Mouse (Mus musculus): Measurements from ENCODE around the gene U2surp.

U2surp gene

DNA sequence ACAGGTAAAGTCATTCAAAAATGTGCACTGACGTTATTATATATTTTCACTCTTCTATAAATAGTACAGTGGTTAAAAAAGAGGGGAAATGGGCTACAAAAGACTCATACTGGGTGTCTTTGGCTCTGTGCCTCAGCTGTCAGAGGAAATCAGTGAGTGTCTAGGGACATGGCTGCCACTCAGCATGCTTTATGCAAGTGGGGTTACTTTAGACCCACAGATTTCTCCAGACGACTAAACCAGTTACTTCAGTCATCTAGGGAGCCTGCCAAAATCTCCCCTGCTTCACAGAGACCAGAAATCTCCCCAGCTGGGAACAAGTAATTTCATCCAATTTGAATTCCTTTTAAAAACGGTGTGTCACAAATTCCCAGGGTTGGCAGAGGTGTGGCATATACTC lies 59.9 kb downstream of the U2surp start:
- DNase-seq, result no peak

DNA sequence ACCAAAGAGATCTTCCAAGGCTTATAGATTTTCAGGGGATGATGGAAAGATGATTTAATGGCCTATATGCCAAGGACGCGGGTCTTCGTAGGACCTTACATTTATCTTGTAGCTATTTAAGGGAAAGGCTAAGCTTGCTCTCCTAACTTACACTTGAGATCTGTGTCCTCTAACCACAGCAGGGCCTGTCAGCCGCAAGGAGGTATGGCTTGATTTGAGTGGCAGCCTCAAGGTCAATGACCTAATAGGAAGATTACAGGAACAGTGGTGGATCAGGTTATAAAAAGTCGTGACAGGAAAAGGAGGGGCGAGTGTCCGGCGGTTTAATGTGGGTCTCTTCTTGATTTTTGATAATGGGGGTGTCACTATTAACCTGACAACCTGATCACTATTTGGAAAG lies 61.2 kb downstream of the U2surp start:
- no peak for DNase-seq

DNA sequence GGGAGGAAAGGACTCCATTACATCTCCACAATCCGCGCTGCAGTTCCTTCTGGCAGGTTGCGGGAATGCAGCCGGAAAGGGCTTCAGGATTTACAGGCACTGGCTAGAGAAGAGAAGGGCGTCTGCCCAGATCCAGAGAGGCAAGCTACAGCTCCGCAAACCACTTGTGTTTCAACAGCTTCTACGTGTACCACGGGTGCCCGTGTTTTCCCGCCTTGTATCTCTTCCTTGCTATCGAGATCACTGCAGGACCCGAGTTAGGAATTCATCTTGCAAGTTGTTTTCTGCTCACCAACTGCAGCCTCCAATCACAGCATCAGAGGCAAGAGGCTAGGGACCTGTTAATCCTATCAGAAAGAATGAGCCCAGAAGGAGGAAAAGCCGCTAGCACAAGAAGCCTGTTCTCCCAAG lies 69.5 kb downstream of the U2surp start:
- DNase-seq, result no peak

DNA sequence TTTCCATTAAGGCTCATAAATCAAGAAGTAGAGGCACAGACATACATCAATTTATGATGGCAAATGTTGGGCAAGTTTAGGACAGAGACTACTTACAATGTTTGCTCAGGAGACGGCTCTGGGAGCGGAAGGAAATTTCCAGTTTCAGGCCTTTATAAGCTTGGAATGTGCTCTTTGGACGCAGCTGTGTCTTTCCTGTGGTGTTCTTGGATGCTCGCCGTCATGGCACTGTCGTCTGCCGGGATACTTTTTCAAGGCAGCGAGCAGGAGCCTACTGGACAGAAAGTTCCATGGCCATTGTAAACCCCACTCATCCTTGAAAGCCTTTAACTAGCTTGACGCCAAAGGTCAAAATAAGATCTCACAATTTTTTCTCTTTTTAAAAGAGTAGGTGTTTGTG lies 73.9 kb downstream of the U2surp start:
- no peak for DNase-seq

DNA sequence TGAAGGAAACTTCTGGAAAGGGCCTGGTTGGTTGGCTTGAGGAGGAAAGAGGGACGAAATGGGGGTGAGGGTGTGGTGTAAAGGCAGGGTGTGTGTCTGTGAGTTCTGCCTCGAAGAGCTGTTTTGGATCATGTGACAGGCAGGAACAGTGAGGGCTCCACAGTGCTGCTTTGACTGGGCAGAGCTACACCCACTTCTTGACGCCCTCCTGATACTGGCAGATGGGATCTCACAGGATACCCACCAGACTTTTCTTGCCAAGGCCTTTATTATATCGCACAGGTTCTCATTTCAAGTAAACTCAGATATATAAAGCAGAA lies 75.5 kb downstream of the U2surp start:
- no peak for DNase-seq

DNA sequence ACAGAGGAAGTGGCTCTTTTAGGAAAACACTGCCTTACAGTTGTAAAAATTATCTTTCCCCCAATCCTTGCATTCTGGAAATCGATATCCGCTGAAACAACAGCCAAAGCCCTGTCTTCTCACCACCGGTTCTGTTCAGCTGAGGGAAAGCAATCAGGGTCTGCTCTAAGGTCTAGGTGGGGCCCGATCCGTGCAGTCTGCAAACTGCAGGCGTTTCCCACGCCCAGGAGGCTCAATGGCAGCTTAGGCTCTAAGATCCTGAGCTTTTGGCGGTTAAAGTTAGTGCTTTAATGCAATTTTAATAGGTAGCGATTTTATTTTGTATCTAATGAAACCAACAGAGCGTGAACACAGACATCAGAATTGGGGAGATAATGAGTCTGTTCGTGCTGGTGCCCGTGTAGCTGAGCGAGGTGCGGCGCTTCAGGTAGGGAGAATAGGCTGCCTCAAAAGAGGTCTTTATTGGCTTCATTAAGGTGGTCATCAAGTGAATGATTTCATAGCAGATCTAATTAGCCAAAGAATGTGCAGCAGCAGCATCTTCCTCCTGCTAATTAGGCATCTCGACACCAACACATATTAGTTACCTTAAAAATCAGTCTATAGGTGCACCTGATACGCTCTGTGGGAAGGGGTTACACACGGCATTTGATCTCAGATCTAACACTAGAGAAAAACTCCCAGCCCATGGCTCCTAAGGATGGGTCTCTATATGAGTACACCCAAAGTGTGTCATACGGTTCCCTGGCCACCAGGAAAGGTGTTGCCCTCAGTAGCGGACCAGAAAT lies 76.1 kb downstream of the U2surp start:
- DNase-seq, result no peak

DNA sequence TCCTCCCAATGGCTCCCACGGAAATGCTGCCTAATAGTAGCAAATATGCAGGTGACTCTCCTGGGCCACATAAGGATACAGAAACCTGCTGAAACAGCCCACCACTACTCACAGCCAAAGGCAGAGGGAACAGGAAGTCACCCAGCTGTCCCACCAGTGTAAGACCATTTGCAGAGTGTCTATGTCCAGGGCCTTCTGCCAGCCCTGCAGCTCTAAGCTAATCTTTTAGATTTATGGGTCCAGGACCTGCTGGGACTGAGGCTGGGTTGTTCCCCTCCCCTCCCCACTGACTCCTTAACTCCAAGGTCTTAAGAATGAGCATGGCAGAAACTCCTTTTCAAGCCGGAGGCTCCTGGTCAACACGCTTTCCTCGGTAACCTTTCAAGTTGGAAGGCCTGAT lies 83.5 kb downstream of the U2surp start:
- no peak for DNase-seq

DNA sequence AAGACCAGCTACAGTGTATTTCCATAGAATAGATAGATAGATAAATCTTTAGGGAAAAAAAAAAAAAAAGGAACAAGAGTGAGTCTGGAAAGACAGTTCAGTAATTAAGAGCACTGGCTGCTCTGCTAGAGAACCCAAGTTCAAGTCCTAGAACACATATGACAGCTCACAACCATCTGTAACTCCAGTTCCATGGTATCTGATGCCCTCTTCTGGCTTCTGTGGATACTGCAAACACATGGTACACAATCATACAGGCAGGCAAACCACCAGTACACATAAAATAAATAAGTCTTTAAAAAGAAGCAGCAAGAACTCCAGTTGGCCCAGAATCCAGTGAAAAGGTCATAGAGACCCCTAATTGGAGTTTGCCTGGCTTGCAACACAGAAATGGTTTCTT lies 97.9 kb downstream of the U2surp start:
- DNase-seq, result no peak

DNA sequence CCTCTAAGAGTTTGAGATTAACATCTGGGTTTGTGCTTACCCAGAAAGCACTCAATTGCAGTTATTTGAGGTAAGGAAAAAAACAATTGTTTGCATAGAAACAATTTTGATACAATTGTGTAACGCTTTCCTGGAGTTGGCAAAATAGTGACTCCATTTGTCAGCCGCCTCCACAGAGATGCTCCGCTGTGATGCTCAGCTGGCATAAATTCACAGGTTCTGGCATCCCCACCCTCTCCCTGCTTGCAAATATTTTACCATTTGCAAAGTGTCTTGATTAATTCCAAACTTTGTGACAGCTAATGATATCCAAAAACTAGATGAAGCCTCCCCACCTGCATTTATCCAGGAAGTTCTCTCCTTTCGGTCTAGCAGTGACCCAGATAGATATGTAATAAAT lies 99.7 kb downstream of the U2surp start:
- no peak for DNase-seq

DNA sequence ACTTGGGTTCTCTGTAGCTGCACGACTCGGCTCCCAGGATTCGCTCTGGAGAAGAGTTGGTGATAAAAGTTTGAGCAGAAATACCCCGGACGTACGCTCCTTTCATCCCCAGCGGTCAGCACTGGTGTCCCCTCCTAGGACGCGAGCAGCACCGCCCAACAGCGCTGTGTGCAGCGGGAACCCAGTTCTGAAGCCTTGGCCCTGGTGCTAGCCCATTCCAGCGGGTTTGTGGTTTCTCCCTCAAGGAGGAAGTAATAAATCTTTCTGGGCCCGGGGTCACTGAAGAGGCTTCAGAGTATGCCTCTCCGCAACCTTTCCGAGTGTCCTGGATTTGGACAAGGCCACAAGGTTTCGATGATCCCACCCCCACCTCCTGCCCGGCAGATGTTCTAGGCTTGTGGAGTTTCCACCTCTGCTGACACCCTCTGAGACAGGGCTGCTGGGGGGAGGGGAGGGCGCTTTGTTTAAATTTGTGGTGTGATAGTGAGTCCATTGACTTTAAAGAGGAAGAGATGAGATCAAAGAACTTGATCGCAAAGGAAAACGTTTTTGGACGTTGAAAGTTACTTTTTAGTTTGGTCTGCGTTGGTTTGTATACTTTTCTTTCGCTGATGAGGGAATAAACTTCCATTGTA lies 104.1 kb downstream of the U2surp start:
- DNase-seq, result peak; percentile 5 to 11

Measured in lung, adult 18-20 months (tissue).